Mouse (Mus musculus): ENCODE data around the gene Abca5.

DNA sequence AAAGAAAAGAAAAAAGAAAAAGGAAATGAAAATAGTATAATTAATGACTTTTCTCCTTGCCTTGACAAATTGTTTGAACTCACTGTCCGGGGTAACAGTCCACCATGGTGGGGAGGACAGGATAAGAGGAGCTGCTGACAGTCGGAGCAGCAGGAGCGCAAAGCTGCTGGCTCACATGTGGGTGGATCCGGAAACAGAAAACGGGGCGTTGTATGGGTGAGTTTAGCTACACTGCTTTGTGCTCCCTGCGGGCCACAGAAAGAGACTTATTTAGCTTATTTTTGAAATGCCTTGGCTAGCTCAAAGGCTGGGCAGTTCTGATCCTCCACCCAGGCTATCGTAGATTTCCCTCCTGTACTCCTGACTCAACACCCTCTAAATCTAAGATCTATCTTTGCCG lies 16.7 kb upstream of the Abca5 start:
- TF ChIP-seq CTCF (IDR thresholded peaks at IDR 0.05; ENCODE audit: borderline replicate concordance, insufficient read depth, low read depth, low read length) (no peak), POLR2A (IDR thresholded peaks at IDR 0.05; ENCODE audit: borderline replicate concordance, insufficient read depth, low read length) (no peak)

All from cerebellum, adult 2 months (tissue).